Mouse (Mus musculus) cerebellum, adult 8-10 months (tissue): Measurements from ENCODE around the gene Arhgap24.

Experiments used
- DNase-seq: peaks from one replicate; pipeline ENCODE4 v3.0.0; 2022

Gene Arhgap24

GRCm38 (mm10) chr5:102503066-102503465 lies 21.9 kb downstream of the Arhgap24 start:
- DNase-seq = no peak

- no peak for DNase-seq
Observed at GRCm38 (mm10) chr5:102503868-102504267, 22.7 kb downstream of the Arhgap24 start.

- DNase-seq = no peak
Observed at GRCm38 (mm10) chr5:102504557-102504956, 23.4 kb downstream of the Arhgap24 start.

- DNase-seq = no peak
Observed at GRCm38 (mm10) chr5:102508162-102508561, 27.0 kb downstream of the Arhgap24 start.

- no peak for DNase-seq
Observed at GRCm38 (mm10) chr5:102509381-102509780, 28.2 kb downstream of the Arhgap24 start.

- no peak for DNase-seq
Observed at GRCm38 (mm10) chr5:102511651-102512050, 30.5 kb downstream of the Arhgap24 start.

- no peak for DNase-seq
Observed at GRCm38 (mm10) chr5:102515496-102515895, 34.3 kb downstream of the Arhgap24 start.

GRCm38 (mm10) chr5:102520506-102520905 lies 39.3 kb downstream of the Arhgap24 start:
- DNase-seq = no peak

GRCm38 (mm10) chr5:102535311-102535710 lies 54.1 kb downstream of the Arhgap24 start:
- no peak for DNase-seq

- DNase-seq = no peak
Observed at GRCm38 (mm10) chr5:102537819-102538218, 56.6 kb downstream of the Arhgap24 start.

GRCm38 (mm10) chr5:102546296-102546695 lies 65.1 kb downstream of the Arhgap24 start:
- no peak for DNase-seq

- DNase-seq = no peak
Observed at GRCm38 (mm10) chr5:102547786-102548185, 66.6 kb downstream of the Arhgap24 start.

GRCm38 (mm10) chr5:102548382-102548781 lies 67.2 kb downstream of the Arhgap24 start:
- DNase-seq = no peak

GRCm38 (mm10) chr5:102550211-102550610 lies 69.0 kb downstream of the Arhgap24 start:
- no peak for DNase-seq

- DNase-seq = no peak
Observed at GRCm38 (mm10) chr5:102550870-102551637, 69.9 kb downstream of the Arhgap24 start.

GRCm38 (mm10) chr5:102552533-102552932 lies 71.3 kb downstream of the Arhgap24 start:
- DNase-seq = no peak

GRCm38 (mm10) chr5:102555958-102556357 lies 74.8 kb downstream of the Arhgap24 start:
- no peak for DNase-seq

GRCm38 (mm10) chr5:102560270-102560669 lies 79.1 kb downstream of the Arhgap24 start:
- DNase-seq = no peak

GRCm38 (mm10) chr5:102563971-102564370 lies 82.8 kb downstream of the Arhgap24 start:
- no peak for DNase-seq

GRCm38 (mm10) chr5:102568764-102569163 lies 87.6 kb downstream of the Arhgap24 start:
- DNase-seq = no peak

GRCm38 (mm10) chr5:102571445-102571844 lies 90.3 kb downstream of the Arhgap24 start:
- no peak for DNase-seq

GRCm38 (mm10) chr5:102576750-102577149 lies 95.6 kb downstream of the Arhgap24 start:
- no peak for DNase-seq

- DNase-seq = no peak
Observed at GRCm38 (mm10) chr5:102577729-102578128, 96.5 kb downstream of the Arhgap24 start.

- no peak for DNase-seq
Observed at GRCm38 (mm10) chr5:102578431-102578830, 97.2 kb downstream of the Arhgap24 start.

GRCm38 (mm10) chr5:102582864-102583410 lies 101.7 kb downstream of the Arhgap24 start:
- DNase-seq = no peak
